Mouse (Mus musculus) hindbrain, embryonic 16.5 days (tissue): ENCODE results near the gene Mme. TPM values are rescaled to one million over a fixed set of nuclear protein-coding genes. Genes with fewer than 3 reads are reported as not detected.

Experiments used
- ATAC-seq: fragments of 200-750 bp; cut with Nextera tagmentation; 2 replicates; pipeline ENCODE4 v1.8.0; 2017; ENCODE audit warnings: moderate TSS enrichment, moderate library complexity
- H3K27ac ChIP-seq: fragments of 300-500 bp; sonication (generic); 2 replicates; pipeline ENCODE4 v1.5.1; 2014; ENCODE audit warnings: low read depth, mild to moderate bottlenecking, control low read depth, low read length, moderate library complexity
- H3K27me3 ChIP-seq: fragments of 300-500 bp; sonication (generic); replicated peaks from 2 replicates; pipeline ENCODE4 v1.6.1; 2014; ENCODE audit warnings: low read length; ENCODE audit not compliant: control insufficient read depth, insufficient read depth
- H3K36me3 ChIP-seq: fragments of 300-500 bp; sonication (generic); 2 replicates; pipeline ENCODE4 v1.6.1; 2014; ENCODE audit warnings: mild to moderate bottlenecking, low read length, moderate library complexity, mixed read lengths; ENCODE audit not compliant: control insufficient read depth, insufficient read depth
- H3K4me1 ChIP-seq: fragments of 300-500 bp; sonication (generic); 2 replicates; pipeline ENCODE4 v1.6.1; 2014; ENCODE audit warnings: low read depth, low read length; ENCODE audit not compliant: control insufficient read depth, insufficient read depth
- H3K4me2 ChIP-seq: fragments of 300-500 bp; sonication (generic); 2 replicates; pipeline ENCODE4 v1.6.1; 2014; ENCODE audit warnings: mild to moderate bottlenecking, low read length, control low read depth, moderate library complexity
- H3K4me3 ChIP-seq: fragments of 300-500 bp; sonication (generic); 2 replicates; pipeline ENCODE4 v1.5.1; 2014; ENCODE audit warnings: mild to moderate bottlenecking, low read length, control low read depth, moderate library complexity
- H3K9ac ChIP-seq: fragments of 300-500 bp; sonication (generic); 2 replicates; pipeline ENCODE4 v1.6.1; 2014; ENCODE audit warnings: low read depth, mild to moderate bottlenecking, control low read depth, low read length, moderate library complexity
- H3K9me3 ChIP-seq: fragments of 300-500 bp; sonication (generic); 2 replicates; pipeline ENCODE4 v1.6.1; 2014; ENCODE audit warnings: mild to moderate bottlenecking, low read length, moderate library complexity; ENCODE audit not compliant: control insufficient read depth
- WGBS: fragments of 180-500 bp; shearing (Covaris S2); extraction: QIAGEN DNeasy Blood & Tissue Kit; methylation state at CpG from one replicate; pipeline ENCODE4 v1.1.7; 2014; 5-methylcytosine and 5-hydroxymethylcytosine counted together
- polyA plus RNA-seq: library from polyadenylated mRNA; unstranded; fragments of >200 nt; fragmentation: Nextera tagmentation; extraction: Ambion mirVana; gene quantifications from 2 replicates; pipeline ENCODE4 v1.2.1, GENCODE M21; 2015

Gene Mme
- 2.9 and 3.6 TPM in 2 replicates for polyA plus RNA-seq

GRCm38 (mm10) chr3:63241099-63241587 lies at the start of gene Mme:
Gene Mme (plus strand): TSS chr3:63241537.
- Histone ChIP-seq H3K9ac (no peak within 1 kb of the TSS), H3K4me2 (no peak within 1 kb of the TSS), H3K4me1 (no peaks in the 10 kb centered on the region), H3K27me3 (no peaks in the 10 kb centered on the region), H3K4me3 (no peak within 1 kb of the TSS), H3K27ac (no peak within 1 kb of the TSS), H3K36me3 (no peaks in the 10 kb centered on the region), H3K9me3 (no peaks in the 10 kb centered on the region)
- 85% methylated on average over 7 of the region's 7 CpGs for WGBS
- no peak for ATAC-seq

- H3K4me1 ChIP-seq = no peaks in the 10 kb centered on the region
- no peak overlapping the region for H3K4me3 ChIP-seq
- 72% methylated on average over 3 of the region's 3 CpGs for WGBS
- H3K27ac ChIP-seq = no peak overlapping the region
- ATAC-seq = no peak
- H3K9ac ChIP-seq = no peak overlapping the region
- no peak overlapping the region for H3K4me2 ChIP-seq
- no peaks in the 10 kb centered on the region for H3K9me3 ChIP-seq
- H3K27me3 ChIP-seq = no peaks in the 10 kb centered on the region
- no peaks in the 10 kb centered on the region for H3K36me3 ChIP-seq
Measured at GRCm38 (mm10) chr3:63196565-63196964, 44.8 kb upstream of the Mme start.

- Histone ChIP-seq H3K27me3 (no peaks in the 10 kb centered on the region), H3K9ac (no peak overlapping the region), H3K4me1 (no peaks in the 10 kb centered on the region), H3K27ac (no peak overlapping the region), H3K4me3 (no peak overlapping the region), H3K9me3 (no peaks in the 10 kb centered on the region), H3K36me3 (no peaks in the 10 kb centered on the region), H3K4me2 (no peak overlapping the region)
- ATAC-seq = no peak
- WGBS = 98% methylated on average over 2 of the region's 2 CpGs
Measured at GRCm38 (mm10) chr3:63198026-63198425, 43.3 kb upstream of the Mme start.

GRCm38 (mm10) chr3:63221867-63222591 lies 19.3 kb upstream of the Mme start:
- no peak for ATAC-seq
- 93% methylated on average over 4 of the region's 4 CpGs for WGBS

GRCm38 (mm10) chr3:63223676-63224075 lies 17.7 kb upstream of the Mme start:
- Histone ChIP-seq H3K27me3 (no peaks in the 10 kb centered on the region), H3K4me1 (no peaks in the 10 kb centered on the region), H3K27ac (no peak overlapping the region), H3K36me3 (no peaks in the 10 kb centered on the region), H3K4me3 (no peak overlapping the region), H3K4me2 (no peak overlapping the region), H3K9me3 (no peaks in the 10 kb centered on the region), H3K9ac (no peak overlapping the region)
- ATAC-seq = no peak
- WGBS = 13% methylated on average over 1 of the region's 1 CpGs

More at GRCm38 (mm10) chr3:63221867-63222591, 19.3 kb upstream of the Mme start:
- Histone ChIP-seq H3K9ac (no peak overlapping the region), H3K27ac (no peak overlapping the region), H3K4me2 (no peak overlapping the region), H3K4me1 (no peaks in the 10 kb centered on the region), H3K27me3 (no peaks in the 10 kb centered on the region), H3K4me3 (no peak overlapping the region), H3K9me3 (no peaks in the 10 kb centered on the region), H3K36me3 (no peaks in the 10 kb centered on the region)

- no peak for ATAC-seq
- Histone ChIP-seq H3K27ac (no peak overlapping the region), H3K9ac (no peak overlapping the region), H3K4me3 (no peak overlapping the region), H3K4me2 (no peak overlapping the region), H3K4me1 (no peaks in the 10 kb centered on the region), H3K36me3 (no peaks in the 10 kb centered on the region), H3K9me3 (no peaks in the 10 kb centered on the region; the same call in 1 of the 2 replicates), H3K27me3 (no peaks in the 10 kb centered on the region)
- 39% methylated on average over 2 of the region's 2 CpGs for WGBS
Measured at GRCm38 (mm10) chr3:63235957-63236356, 5.4 kb upstream of the Mme start.

- Histone ChIP-seq H3K4me3 (no peak overlapping the region), H3K4me1 (no peaks in the 10 kb centered on the region), H3K4me2 (no peak overlapping the region), H3K9ac (no peak overlapping the region), H3K36me3 (no peaks in the 10 kb centered on the region), H3K27me3 (no peaks in the 10 kb centered on the region), H3K9me3 (no peaks in the 10 kb centered on the region), H3K27ac (no peak overlapping the region)
- ATAC-seq = no peak
Measured at GRCm38 (mm10) chr3:63243721-63244120, 2.4 kb downstream of the Mme start.

- no peaks in the 10 kb centered on the region for H3K9me3 ChIP-seq
- H3K9ac ChIP-seq = no peak overlapping the region
- no peak for ATAC-seq
- no peaks in the 10 kb centered on the region for H3K27me3 ChIP-seq
- H3K4me3 ChIP-seq = no peak overlapping the region
- H3K27ac ChIP-seq = no peak overlapping the region
- no peaks in the 10 kb centered on the region for H3K4me1 ChIP-seq
- H3K36me3 ChIP-seq = no peaks in the 10 kb centered on the region
- H3K4me2 ChIP-seq = no peak overlapping the region
- WGBS = 93% methylated on average over 2 of the region's 2 CpGs
Measured at GRCm38 (mm10) chr3:63272091-63272490, 30.8 kb downstream of the Mme start.

GRCm38 (mm10) chr3:63294316-63294715 lies 53.0 kb downstream of the Mme start:
- 81% methylated on average over 6 of the region's 6 CpGs for WGBS

More at GRCm38 (mm10) chr3:63294316-63294715, 53.0 kb downstream of the Mme start:
- Histone ChIP-seq H3K36me3 (no peaks in the 10 kb centered on the region), H3K4me2 (no peak overlapping the region), H3K27ac (no peak overlapping the region), H3K9me3 (no peaks in the 10 kb centered on the region), H3K4me1 (no peaks in the 10 kb centered on the region), H3K9ac (no peak overlapping the region), H3K4me3 (no peak overlapping the region), H3K27me3 (no peaks in the 10 kb centered on the region)
- ATAC-seq = no peak
